Mouse (Mus musculus) ES-E14 (cell line): Measurements from ENCODE around the gene Fars2. TPM values are rescaled to one million over a fixed set of nuclear protein-coding genes. Genes with fewer than 3 reads are reported as not detected.

Source experiments
- DNase-seq: peaks from one replicate; pipeline ENCODE4 v3.0.0-alpha.2; 2013; ENCODE audit warnings: low read depth, low spot score
- H3K27ac ChIP-seq: 2 replicates; pipeline ENCODE4 v1.5.1; 2012; ENCODE audit warnings: low read depth, mild to moderate bottlenecking, low read length, moderate library complexity, mixed read lengths; ENCODE audit not compliant: poor library complexity, insufficient read depth, severe bottlenecking
- H3K36me3 ChIP-seq: 2 replicates; pipeline ENCODE4 v1.6.1; 2012; ENCODE audit warnings: mild to moderate bottlenecking, low read length, moderate library complexity, mixed read lengths; ENCODE audit not compliant: control insufficient read depth, poor library complexity, insufficient read depth, severe bottlenecking
- H3K4me1 ChIP-seq, 2 experiments: fragments of 150-350 bp in 1 of 2; sonication (generic) in 1 of 2; 2 replicates each; pipeline ENCODE4 v1.6.1; 2012; ENCODE audit warnings: low read length in 2 of 2, mild to moderate bottlenecking in 1 of 2, mixed read lengths in 1 of 2; ENCODE audit not compliant: control insufficient read depth in 2 of 2, insufficient read depth in 2 of 2, poor library complexity in 1 of 2
- H3K4me3 ChIP-seq, 2 experiments: fragments of 150-350 bp in 1 of 2; sonication (generic) in 1 of 2; 2 replicates each; pipeline ENCODE4 v1.5.1; 2012; ENCODE audit warnings: low read length in 2 of 2, low read depth in 1 of 2, mild to moderate bottlenecking in 1 of 2, mixed read lengths in 1 of 2; ENCODE audit not compliant: insufficient read depth in 1 of 2, poor library complexity in 1 of 2, severe bottlenecking in 1 of 2
- H3K9ac ChIP-seq: 2 replicates; pipeline ENCODE4 v1.6.1; 2012; ENCODE audit warnings: low read depth, mild to moderate bottlenecking, low read length, mixed read lengths; ENCODE audit not compliant: poor library complexity, insufficient read depth, severe bottlenecking
- H3K9me3 ChIP-seq: fragments of 150-350 bp; sonication (generic); 2 replicates; pipeline ENCODE4 v1.6.1; 2012; ENCODE audit warnings: low read depth, mild to moderate bottlenecking, low read length; ENCODE audit not compliant: control insufficient read depth, insufficient read depth
- CHD2 ChIP-seq: IDR thresholded peaks from 2 replicates; pipeline ENCODE4 v1.6.1; 2014; ENCODE audit warnings: mild to moderate bottlenecking, low read depth, low read length, inconsistent platforms
- HCFC1 ChIP-seq: IDR thresholded peaks from 2 replicates; pipeline ENCODE4 v1.6.1; 2012; ENCODE audit warnings: low read length, inconsistent platforms, borderline replicate concordance; ENCODE audit not compliant: insufficient read depth
- MAFK ChIP-seq: IDR thresholded peaks from 2 replicates; pipeline ENCODE4 v1.6.1; 2014; ENCODE audit warnings: mild to moderate bottlenecking, low read depth, low read length, inconsistent platforms; ENCODE audit not compliant: insufficient read depth
- ZC3H11A ChIP-seq: IDR thresholded peaks from 2 replicates; pipeline ENCODE4 v1.6.1; 2012; ENCODE audit warnings: low read depth, mild to moderate bottlenecking, inconsistent platforms, low read length, borderline replicate concordance
- ZNF384 ChIP-seq: IDR thresholded peaks from 2 replicates; pipeline ENCODE4 v1.6.1; 2012; ENCODE audit warnings: low read depth, low read length, inconsistent platforms
- in situ Hi-C, 2 experiments: fragments of 600-800 bp; cut with MboI; formaldehyde crosslinking; loops; one replicate each; pipeline ENCODE4 v1.15.1; 2025; ENCODE audit warnings: low sequenced_read_pairs in 2 of 2, inconsistent platforms in 1 of 2; ENCODE audit not compliant: unreplicated experiment in 2 of 2
- total RNA-seq: library from RNA; depleted of rRNA; stranded (reverse); fragments of 300-350 nt; gene quantifications from 2 replicates; pipeline ENCODE4 v1.2.3, GENCODE M21; 2012

The Fars2 gene
- total RNA-seq, 1 experiment = 22.0 TPM

- H3K9ac ChIP-seq = no peak overlapping the region
- H3K36me3 ChIP-seq = no peaks in the 10 kb centered on the region
- in situ Hi-C loops = no loop called here
- H3K27ac ChIP-seq = no peak overlapping the region
- peaks cover 0 to 1% of the 10 kb centered on the region in 2 experiments; a peak in 1 of 4 replicates for H3K4me1 ChIP-seq
- peak overlapping the region; percentile 45 to 57; a peak in 3 of 4 replicates for H3K4me3 ChIP-seq
- DNase-seq = no peak
- H3K9me3 ChIP-seq = no peaks in the 10 kb centered on the region
- TF ChIP-seq ZNF384 = peak; percentile 44; the same call in 1 of the 2 replicates
- TF ChIP-seq CHD2 = no peak
Measured at GRCm38 (mm10) chr13:36733989-36734690, 616.9 kb downstream of the Fars2 start.

- Histone ChIP-seq H3K36me3 (no peaks in the 10 kb centered on the region), H3K9me3 (no peaks in the 10 kb centered on the region), H3K4me1 (peaks cover 0 to 1% of the 10 kb centered on the region in 2 experiments; a peak in 1 of 4 replicates), H3K4me3 (peak within 1 kb of the TSS; percentile 59 to 74), H3K27ac (no peak within 1 kb of the TSS), H3K9ac (no peak within 1 kb of the TSS)
- in situ Hi-C loops = no loop called here
- TF ChIP-seq ZNF384 (no peak), CHD2 (no peak)
- DNase-seq = no peak
Measured at GRCm38 (mm10) chr13:36734731-36735571, 617.7 kb downstream of the Fars2 start, which contains the start of gene Nrn1. Nrn1 (minus strand) TSS chr13:36735131.

- H3K4me1 ChIP-seq = peaks cover 0 to 1% of the 10 kb centered on the region in 2 experiments; a peak in 1 of 4 replicates
Measured at GRCm38 (mm10) chr13:36735901-36736618, 618.8 kb downstream of the Fars2 start.

GRCm38 (mm10) chr13:36736619-36736996, 619.4 kb downstream of the Fars2 start:
- Histone ChIP-seq H3K36me3 (no peaks in the 10 kb centered on the region), H3K9ac (no peak overlapping the region), H3K4me1 (peaks cover 0 to 1% of the 10 kb centered on the region in 2 experiments; a peak in 1 of 4 replicates), H3K27ac (no peak overlapping the region), H3K9me3 (no peaks in the 10 kb centered on the region), H3K4me3 (peak overlapping the region; percentile 59 to 74)
- in situ Hi-C loops = no loop called here
- no peak for DNase-seq
- TF ChIP-seq CHD2 (no peak), ZNF384 (no peak), HCFC1 (no peak), MAFK (no peak), ZC3H11A (no peak)

More at GRCm38 (mm10) chr13:36735901-36736618, 618.8 kb downstream of the Fars2 start:
- no peaks in the 10 kb centered on the region for H3K9me3 ChIP-seq
- in situ Hi-C loops = no loop called here
- H3K4me3 ChIP-seq = peak overlapping the region; percentile 59 to 74
- H3K36me3 ChIP-seq = no peaks in the 10 kb centered on the region
- TF ChIP-seq HCFC1 (no peak), ZNF384 (no peak), CHD2 (no peak), ZC3H11A (no peak), MAFK (no peak)
- H3K27ac ChIP-seq = no peak overlapping the region
- H3K9ac ChIP-seq = no peak overlapping the region
- peak; percentile 83 for DNase-seq
